Mouse (Mus musculus): Measurements from ENCODE around the gene Def6. TPM values are rescaled to one million over a fixed set of nuclear protein-coding genes. Genes with fewer than 3 reads are reported as not detected.

The Def6 gene
- polyA plus RNA-seq (2017; shearing (Covaris generic)), result 100 to 1,000 TPM; 176 to 238 TPM

DNA sequence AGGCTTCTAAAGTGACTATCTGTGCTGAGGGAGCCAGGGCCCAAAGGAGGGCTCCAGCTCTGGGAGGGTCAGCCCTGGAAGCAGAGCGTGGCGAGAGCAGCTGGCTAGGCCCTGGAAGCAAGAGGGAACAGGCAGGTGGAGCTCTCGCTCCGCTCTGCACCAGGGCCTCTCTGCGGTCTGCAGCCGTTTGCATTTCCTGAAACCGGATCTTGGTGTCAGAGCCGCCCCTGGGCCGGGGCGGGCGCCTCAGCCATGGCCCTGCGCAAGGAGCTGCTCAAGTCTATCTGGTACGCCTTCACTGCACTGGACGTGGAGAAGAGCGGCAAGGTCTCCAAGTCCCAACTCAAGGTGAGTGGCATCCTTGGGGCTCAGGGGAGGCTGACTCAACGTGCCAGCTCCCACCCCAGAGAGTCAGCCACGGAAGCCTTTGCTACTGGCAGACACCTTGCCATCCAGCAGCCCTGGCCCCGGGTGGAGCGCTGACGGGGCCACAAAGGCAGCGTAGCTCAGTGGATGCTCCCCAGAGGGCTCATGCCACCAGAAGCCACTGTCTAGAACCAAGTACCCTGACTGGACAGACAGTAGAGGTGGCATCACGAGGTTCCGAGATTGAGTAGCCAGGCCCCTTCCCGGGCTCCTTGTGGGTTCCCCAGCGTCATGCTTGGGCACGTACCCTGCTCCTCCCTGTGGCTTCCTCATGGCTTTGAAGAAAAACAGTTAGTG lies at the start of gene Def6:
Gene Def6 (plus strand): TSS at position 188 of the 723 bp plus-strand sequence.

GRCm38 (mm10) chr17:28176775-28177539 lies 30.6 kb upstream of the Def6 start, which contains the start of gene Zfp523:
Zfp523 (plus strand) TSS chr17:28177129.

GRCm38 (mm10) chr17:28232475-28233060 lies 25.0 kb downstream of the Def6 start, which contains the start of gene Ppard:
Ppard (plus strand) TSS chr17:28232700.

Other genes with a start within 250 kb of the Def6 start
- 1 to 10 TPM in 1 of 2 experiments, under 1 TPM in 1; 0.60 to 2.5 TPM for gene Tcp11, start 127.1 kb upstream of the Def6 start, polyA plus RNA-seq (2017; shearing (Covaris generic))
- gene Scube3, start 65.6 kb upstream of the Def6 start, polyA plus RNA-seq (2017; shearing (Covaris generic)), result under 1 TPM in 1 of 2 experiments, not detected in 1; 0.51 TPM
- 10 to 100 TPM; 11.8 to 15.3 TPM for gene Zfp523, start 30.6 kb upstream of the Def6 start, polyA plus RNA-seq (2017; shearing (Covaris generic))
- 1 to 10 TPM; 2.0 to 2.3 TPM for gene Ppard, start 24.9 kb downstream of the Def6 start, polyA plus RNA-seq (2017; shearing (Covaris generic))
- 10 to 100 TPM; 30.2 to 33.6 TPM for gene Fance, start 105.7 kb downstream of the Def6 start, polyA plus RNA-seq (2017; shearing (Covaris generic))
- 100 to 1,000 TPM; 295 TPM for gene Rpl10a, start 120.7 kb downstream of the Def6 start, polyA plus RNA-seq (2017; shearing (Covaris generic))
- under 1 TPM; 0.25 to 0.53 TPM for gene Tead3, start 143.0 kb downstream of the Def6 start, polyA plus RNA-seq (2017; shearing (Covaris generic))
- gene Tulp1, start 157.4 kb downstream of the Def6 start, polyA plus RNA-seq (2017; shearing (Covaris generic)), result 1 to 10 TPM in 1 of 2 experiments, under 1 TPM in 1; 0.40 to 1.8 TPM

All from inflammation-experienced regulatory T-cells (primary cell).